Mouse (Mus musculus) forelimb bud, embryonic 11.5 days (tissue): ENCODE measurements at regions not wholly inside any gene's neighbourhood (a gene's known extent, or its start where the extent isn't known, plus 50 kb on each side); places are given as distances from the start of the nearest gene placed in this dataset.

Experiments
- DNase-seq: peaks from one replicate; pipeline ENCODE4 v3.0.0-alpha.2; 2012; ENCODE audit warnings: low read depth, low spot score

GRCm38 (mm10) chr12:12635308-12635707 lies 306.4 kb downstream of the Mycn start:
- no peak for DNase-seq

- peak; percentile 54 for DNase-seq
Measured at GRCm38 (mm10) chr12:12627597-12627996, 314.1 kb downstream of the Mycn start.

- no peak for DNase-seq
Measured at GRCm38 (mm10) chr12:12625788-12626187, 315.9 kb downstream of the Mycn start.

- peak; percentile 88 for DNase-seq
Measured at GRCm38 (mm10) chr12:12622712-12623292, 318.9 kb downstream of the Mycn start.

GRCm38 (mm10) chr12:12621506-12621905 lies 320.2 kb downstream of the Mycn start:
- DNase-seq: no peak

- DNase-seq: no peak
Measured at GRCm38 (mm10) chr12:12620316-12620715, 321.4 kb downstream of the Mycn start.

GRCm38 (mm10) chr12:12619431-12619830 lies 322.3 kb downstream of the Mycn start:
- no peak for DNase-seq

GRCm38 (mm10) chr12:12612520-12612919 lies 329.2 kb downstream of the Mycn start:
- no peak for DNase-seq

- DNase-seq: no peak
Measured at GRCm38 (mm10) chr12:12610861-12611260, 330.9 kb downstream of the Mycn start.

GRCm38 (mm10) chr12:12607995-12608394 lies 333.7 kb downstream of the Mycn start:
- no peak for DNase-seq

- DNase-seq: no peak
Measured at GRCm38 (mm10) chr12:12606911-12607310, 334.8 kb downstream of the Mycn start.

- DNase-seq: no peak
Measured at GRCm38 (mm10) chr12:12605495-12605894, 336.2 kb downstream of the Mycn start.

- DNase-seq: no peak
Measured at GRCm38 (mm10) chr12:12601362-12601761, 339.4 kb downstream of the Fam49a start.

- no peak for DNase-seq
Measured at GRCm38 (mm10) chr12:12595399-12595798, 333.5 kb downstream of the Fam49a start.

- no peak for DNase-seq
Measured at GRCm38 (mm10) chr12:12594567-12594966, 332.6 kb downstream of the Fam49a start.

GRCm38 (mm10) chr12:12593343-12593742 lies 331.4 kb downstream of the Fam49a start:
- no peak for DNase-seq

- no peak for DNase-seq
Measured at GRCm38 (mm10) chr12:12590753-12591291, 328.9 kb downstream of the Fam49a start.

- peak; percentile 88 for DNase-seq
Measured at GRCm38 (mm10) chr12:12588771-12589370, 326.9 kb downstream of the Fam49a start.

GRCm38 (mm10) chr12:12586436-12586835 lies 324.5 kb downstream of the Fam49a start:
- DNase-seq: peak; percentile 49

- peak; percentile 82 for DNase-seq
Measured at GRCm38 (mm10) chr12:12581271-12582186, 319.6 kb downstream of the Fam49a start.

- no peak for DNase-seq
Measured at GRCm38 (mm10) chr12:12580763-12581178, 318.8 kb downstream of the Fam49a start.

GRCm38 (mm10) chr12:12578278-12578677 lies 316.3 kb downstream of the Fam49a start:
- no peak for DNase-seq
